Mouse (Mus musculus) lung, embryonic 14.5 days (tissue): ENCODE results near the gene Bcl2l11. TPM values are rescaled to one million over a fixed set of nuclear protein-coding genes. Genes with fewer than 3 reads are reported as not detected.

ENCODE experiments used
- ATAC-seq: fragments of 200-750 bp; cut with Nextera tagmentation; 2 replicates; pipeline ENCODE4 v1.8.0; 2017; ENCODE audit warnings: mild to moderate bottlenecking, moderate TSS enrichment, moderate library complexity; ENCODE audit not compliant: insufficient read depth
- DNase-seq: peaks from one replicate; pipeline ENCODE4 v3.0.0-alpha.2; 2015
- H3K27ac ChIP-seq: fragments of 300-500 bp; sonication (generic); 2 replicates; pipeline ENCODE4 v1.5.1; 2014; ENCODE audit warnings: low read depth, mild to moderate bottlenecking, moderate library complexity
- H3K27me3 ChIP-seq: fragments of 300-500 bp; sonication (generic); 2 replicates; pipeline ENCODE4 v1.6.1; 2014; ENCODE audit warnings: low read length, control low read depth; ENCODE audit not compliant: insufficient read depth
- H3K36me3 ChIP-seq: fragments of 300-500 bp; sonication (generic); 2 replicates; pipeline ENCODE4 v1.6.1; 2014; ENCODE audit warnings: control low read depth; ENCODE audit not compliant: insufficient read depth
- H3K4me1 ChIP-seq: fragments of 300-500 bp; sonication (generic); 2 replicates; pipeline ENCODE4 v1.6.1; 2014; ENCODE audit warnings: antibody characterized with exemption, control low read depth; ENCODE audit not compliant: insufficient read depth
- H3K4me2 ChIP-seq: fragments of 300-500 bp; sonication (generic); 2 replicates; pipeline ENCODE4 v1.6.1; 2014; ENCODE audit warnings: mild to moderate bottlenecking
- H3K4me3 ChIP-seq: fragments of 300-500 bp; sonication (generic); 2 replicates; pipeline ENCODE4 v1.5.1; 2014; ENCODE audit warnings: low read depth, low read length
- H3K9ac ChIP-seq: fragments of 300-500 bp; sonication (generic); 2 replicates; pipeline ENCODE4 v1.6.1; 2014
- H3K9me3 ChIP-seq: fragments of 300-500 bp; sonication (generic); 2 replicates; pipeline ENCODE4 v1.6.1; 2016; ENCODE audit warnings: low read depth, low read length, control low read depth
- CTCF ChIP-seq: IDR thresholded peaks from 2 replicates; pipeline ENCODE4 v1.5.1; 2016; ENCODE audit warnings: antibody characterized with exemption, low read depth
- WGBS: fragments of 180-500 bp; shearing (Covaris S2); extraction: QIAGEN DNeasy Blood & Tissue Kit; methylation state at CpG from one replicate; pipeline ENCODE4 v1.1.7; 2014; 5-methylcytosine and 5-hydroxymethylcytosine counted together
- polyA plus RNA-seq: library from polyadenylated mRNA; unstranded; fragments of >200 nt; fragmentation: Nextera tagmentation; extraction: Ambion mirVana; gene quantifications from 2 replicates; pipeline ENCODE4 v1.2.1, GENCODE M21; 2014

The Bcl2l11 gene
- polyA plus RNA-seq, 1 experiment from 2014 or later: 27.9 TPM

DNA sequence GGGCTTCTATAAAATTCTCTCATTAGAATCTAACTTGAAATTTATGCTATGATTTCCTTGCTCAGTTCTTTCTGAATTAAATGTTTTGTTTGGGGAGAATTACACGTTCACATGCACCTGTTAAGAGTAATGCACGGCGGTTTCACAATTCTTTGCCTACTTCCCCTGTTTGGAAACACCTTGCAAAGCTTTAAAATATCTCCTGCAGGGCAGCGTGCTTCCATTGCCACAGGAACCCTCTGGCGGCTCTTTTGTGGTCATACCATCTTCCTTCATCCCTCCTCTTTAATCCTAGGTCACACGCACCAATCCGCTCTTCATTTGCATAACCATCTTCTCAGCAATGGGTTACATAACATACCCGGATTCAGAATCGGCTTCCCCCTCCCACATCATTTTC, 14.3 kb upstream of the Bcl2l11 start:
- Histone ChIP-seq H3K27me3 (no peaks in the 10 kb centered on the region), H3K9ac (no peak overlapping the region), H3K4me1 (no peaks in the 10 kb centered on the region), H3K27ac (no peak overlapping the region), H3K36me3 (no peaks in the 10 kb centered on the region), H3K9me3 (no peaks in the 10 kb centered on the region), H3K4me3 (no peak overlapping the region), H3K4me2 (no peak overlapping the region)
- TF ChIP-seq CTCF: no peak
- 71% methylated on average over 9 of the region's 9 CpGs for WGBS
- no peak for DNase-seq
- ATAC-seq: no peak

- H3K27me3 ChIP-seq: no peaks in the 10 kb centered on the region
- H3K4me3 ChIP-seq: no peak overlapping the region
- ATAC-seq (no peak), DNase-seq (no peak)
- TF ChIP-seq CTCF: no peak
- no peaks in the 10 kb centered on the region for H3K9me3 ChIP-seq
- H3K9ac ChIP-seq: no peak overlapping the region
- H3K4me1 ChIP-seq: no peaks in the 10 kb centered on the region
- no peaks in the 10 kb centered on the region for H3K36me3 ChIP-seq
- 76% methylated on average over 3 of the region's 3 CpGs for WGBS
- H3K4me2 ChIP-seq: no peak overlapping the region
- no peak overlapping the region for H3K27ac ChIP-seq
These were observed 11.2 kb upstream of the Bcl2l11 start for GRCm38 (mm10) chr2:128114621-128115020.

- no peaks in the 10 kb centered on the region for H3K36me3 ChIP-seq
- no peaks in the 10 kb centered on the region for H3K4me1 ChIP-seq
- DNase-seq (no peak), ATAC-seq (no peak)
- no peak overlapping the region for H3K9ac ChIP-seq
- H3K27ac ChIP-seq: no peak overlapping the region
- no peak overlapping the region for H3K4me2 ChIP-seq
- WGBS: 48% methylated on average over 4 of the region's 4 CpGs
- H3K9me3 ChIP-seq: no peaks in the 10 kb centered on the region
- H3K4me3 ChIP-seq: no peak overlapping the region
- no peaks in the 10 kb centered on the region for H3K27me3 ChIP-seq
- TF ChIP-seq CTCF: no peak
These were observed 10.3 kb upstream of the Bcl2l11 start for GRCm38 (mm10) chr2:128115579-128115978.

GRCm38 (mm10) chr2:128117605-128118004, 8.2 kb upstream of the Bcl2l11 start:
- Histone ChIP-seq H3K4me1 (peaks cover under 1% of the 10 kb centered on the region; the same call in 1 of the 2 replicates), H3K4me2 (no peak overlapping the region), H3K36me3 (no peaks in the 10 kb centered on the region), H3K27me3 (peaks cover under 1% of the 10 kb centered on the region; the same call in 1 of the 2 replicates), H3K4me3 (no peak overlapping the region), H3K27ac (no peak overlapping the region), H3K9ac (no peak overlapping the region), H3K9me3 (no peaks in the 10 kb centered on the region)
- no peak for TF ChIP-seq CTCF
- DNase-seq: no peak
- no peak for ATAC-seq
- WGBS: 74% methylated on average over 7 of the region's 7 CpGs

- Histone ChIP-seq H3K4me3 (no peak overlapping the region), H3K36me3 (no peaks in the 10 kb centered on the region), H3K27me3 (peaks cover 14% of the 10 kb centered on the region), H3K4me1 (peaks cover 11% of the 10 kb centered on the region), H3K4me2 (no peak overlapping the region), H3K9me3 (no peaks in the 10 kb centered on the region), H3K9ac (no peak overlapping the region), H3K27ac (no peak overlapping the region)
- TF ChIP-seq CTCF: no peak
- no peak for ATAC-seq
- DNase-seq: no peak
- WGBS: 86% methylated on average over 9 of the region's 9 CpGs
These were observed 6.9 kb upstream of the Bcl2l11 start for GRCm38 (mm10) chr2:128118971-128119370.

DNA sequence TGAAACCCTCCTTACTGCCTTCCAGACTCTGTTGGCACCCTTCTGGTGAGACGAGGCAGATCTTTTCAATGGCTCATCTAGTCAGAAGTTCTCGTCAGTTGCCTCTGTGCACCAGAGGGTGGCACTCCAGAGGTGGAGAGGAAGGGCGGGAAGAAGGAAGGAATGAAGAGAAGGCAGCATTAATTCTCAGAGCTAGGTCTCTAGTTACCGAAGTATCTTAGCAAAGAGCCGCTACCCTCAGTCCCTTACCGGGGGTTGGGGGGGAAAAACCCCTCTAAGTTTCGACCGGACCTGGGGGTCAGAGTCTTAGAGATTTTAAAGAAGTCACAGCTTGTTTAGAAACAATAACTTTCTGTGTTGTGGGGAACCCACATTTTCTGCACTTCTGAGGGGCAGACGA, 3.3 kb upstream of the Bcl2l11 start:
- 0 out of 2 replicates have a peak overlapping the region, but pooled peaks have one; percentile 4 for H3K9ac ChIP-seq

DNA sequence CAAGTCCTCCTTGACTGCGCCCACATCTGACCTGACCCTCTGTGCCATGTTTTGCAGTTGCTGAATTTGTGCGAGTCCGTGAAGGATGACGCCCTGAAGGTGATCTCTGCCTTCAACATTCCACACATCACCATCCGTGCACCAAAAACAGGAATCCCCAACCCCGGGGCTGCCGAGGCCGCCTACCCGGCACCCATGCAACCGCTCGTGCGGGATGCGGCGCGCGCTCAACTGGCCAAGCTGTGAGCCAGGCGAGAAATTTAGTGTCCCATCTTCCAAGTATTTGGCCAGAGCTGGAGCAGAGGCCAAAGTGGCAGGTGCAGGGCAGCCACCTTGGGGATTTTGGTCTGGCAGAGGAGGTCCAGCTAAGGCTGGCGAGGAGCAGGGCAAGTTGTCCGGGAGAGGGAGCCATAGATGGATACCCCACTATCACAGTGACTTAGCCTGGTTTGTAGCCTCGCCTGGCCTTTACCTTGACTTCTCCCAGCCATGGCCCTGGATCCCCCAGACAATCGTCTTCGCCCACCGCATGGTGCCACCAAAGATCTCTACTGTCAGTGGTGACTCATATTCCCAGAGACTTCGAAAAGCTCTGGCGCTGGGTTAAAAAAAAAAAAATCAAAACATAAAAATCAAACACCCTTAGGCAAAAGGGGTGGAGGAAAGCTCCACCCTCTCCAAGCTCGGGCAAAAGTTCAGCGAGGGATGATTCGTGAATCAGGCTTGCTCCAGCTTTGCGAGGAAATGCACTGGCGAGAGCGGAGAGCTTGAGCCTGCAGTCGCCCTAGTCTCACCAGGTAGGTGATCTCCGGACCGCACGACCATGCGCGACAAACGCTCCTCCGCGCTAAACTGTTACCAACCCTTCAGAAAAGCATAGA, 2.7 kb upstream of the Bcl2l11 start:
- 1% methylated on average over 40 of the region's 40 CpGs for WGBS
- Histone ChIP-seq H3K36me3 (no peaks in the 10 kb centered on the region), H3K4me2 (peak overlapping the region; percentile 94), H3K4me3 (peak overlapping the region; percentile 73), H3K27ac (no peak overlapping the region), H3K9ac (peak overlapping the region; percentile 18; the same call in 1 of the 2 replicates), H3K27me3 (peaks cover 24% of the 10 kb centered on the region), H3K9me3 (no peaks in the 10 kb centered on the region), H3K4me1 (peaks cover 17% of the 10 kb centered on the region)
- ATAC-seq: no peak
- DNase-seq: peak; percentile 51
- TF ChIP-seq CTCF: peak; percentile 54

More for the DNA sequence above, 3.3 kb upstream of the Bcl2l11 start:
- WGBS: 1% methylated on average over 9 of the region's 9 CpGs
- no peaks in the 10 kb centered on the region for H3K36me3 ChIP-seq
- peak; percentile 86 for DNase-seq
- no peak for ATAC-seq
- peak; percentile 91 for TF ChIP-seq CTCF
- no peaks in the 10 kb centered on the region for H3K9me3 ChIP-seq
- H3K4me1 ChIP-seq: peaks cover 17% of the 10 kb centered on the region
- no peak overlapping the region for H3K27ac ChIP-seq
- H3K27me3 ChIP-seq: peaks cover 24% of the 10 kb centered on the region
- peak overlapping the region; percentile 73 for H3K4me3 ChIP-seq
- peak overlapping the region; percentile 94 for H3K4me2 ChIP-seq
